Mouse (Mus musculus): ENCODE data around the gene Slc9a1. TPM values are rescaled to one million over a fixed set of nuclear protein-coding genes. Genes with fewer than 3 reads are reported as not detected.

Gene Slc9a1
- polyA plus RNA-seq, 1 experiment from 2014 or later, result 1.8 TPM

GRCm38 (mm10) chr4:133468080-133468479 lies 98.6 kb downstream of the Slc9a1 start:
- DNase-seq (peak; percentile 79), ATAC-seq (peak; percentile 78)
- WGBS (ENCODE audit: insufficient replicate concordance), result 0% methylated on average over 20 of the region's 27 CpGs
- H3K4me3 ChIP-seq (ENCODE audit: low read depth, low read length), result peak overlapping the region; percentile 49
- H3K9ac ChIP-seq (replicated peaks), result 0 out of 2 replicates have a peak overlapping the region, but pooled peaks have one; percentile 16
- TF ChIP-seq EP300 (IDR thresholded peaks at IDR 0.05; ENCODE audit: low read depth) (no peak), CTCF (IDR thresholded peaks at IDR 0.05; ENCODE audit: low read depth) (no peak)
- peaks cover 14% of the 10 kb centered on the region for H3K27me3 ChIP-seq (ENCODE audit: insufficient read depth, low read length)
- peaks cover 11% of the 10 kb centered on the region for H3K4me1 ChIP-seq (ENCODE audit: insufficient read depth)
- peak overlapping the region; percentile 88 for H3K4me2 ChIP-seq (ENCODE audit: low read depth, low read length)
- no peak overlapping the region for H3K27ac ChIP-seq (ENCODE audit: low read depth)
- no peaks in the 10 kb centered on the region for H3K36me3 ChIP-seq (replicated peaks; ENCODE audit: insufficient read depth, low read length)
- H3K9me3 ChIP-seq (ENCODE audit: low read length), result peaks cover 4% of the 10 kb centered on the region; the same call in 1 of the 2 replicates

GRCm38 (mm10) chr4:133469122-133469521 lies 99.6 kb downstream of the Slc9a1 start:
- WGBS (ENCODE audit: insufficient replicate concordance), result 25% methylated on average over 12 of the region's 12 CpGs
- no peak overlapping the region for H3K4me2 ChIP-seq (ENCODE audit: low read depth, low read length)

GRCm38 (mm10) chr4:133471135-133471821 lies 101.8 kb downstream of the Slc9a1 start:
- peak; percentile 21; the same call in 1 of the 2 replicates for TF ChIP-seq CTCF (IDR thresholded peaks at IDR 0.05; ENCODE audit: low read depth)
- no peak for TF ChIP-seq EP300 (IDR thresholded peaks at IDR 0.05; ENCODE audit: low read depth)
- ATAC-seq, result no peak
- WGBS (ENCODE audit: insufficient replicate concordance), result 69% methylated on average over 7 of the region's 7 CpGs
- Histone ChIP-seq H3K9ac (replicated peaks) (no peak overlapping the region), H3K4me3 (ENCODE audit: low read depth, low read length) (no peak overlapping the region), H3K27ac (ENCODE audit: low read depth) (no peak overlapping the region), H3K4me2 (ENCODE audit: low read depth, low read length) (no peak overlapping the region), H3K27me3 (ENCODE audit: insufficient read depth, low read length) (peaks cover 27% of the 10 kb centered on the region), H3K36me3 (replicated peaks; ENCODE audit: insufficient read depth, low read length) (no peaks in the 10 kb centered on the region), H3K9me3 (ENCODE audit: low read length) (peaks cover 4% of the 10 kb centered on the region; the same call in 1 of the 2 replicates), H3K4me1 (ENCODE audit: insufficient read depth) (peaks cover 11% of the 10 kb centered on the region)
- DNase-seq, result no peak

More at GRCm38 (mm10) chr4:133469122-133469521, 99.6 kb downstream of the Slc9a1 start:
- Histone ChIP-seq H3K36me3 (replicated peaks; ENCODE audit: insufficient read depth, low read length) (no peaks in the 10 kb centered on the region), H3K27me3 (ENCODE audit: insufficient read depth, low read length) (peaks cover 14% of the 10 kb centered on the region), H3K9ac (replicated peaks) (no peak overlapping the region), H3K9me3 (ENCODE audit: low read length) (peaks cover 4% of the 10 kb centered on the region; the same call in 1 of the 2 replicates), H3K4me3 (ENCODE audit: low read depth, low read length) (no peak overlapping the region), H3K4me1 (ENCODE audit: insufficient read depth) (peaks cover 11% of the 10 kb centered on the region), H3K27ac (ENCODE audit: low read depth) (no peak overlapping the region)
- TF ChIP-seq CTCF (IDR thresholded peaks at IDR 0.05; ENCODE audit: low read depth) (no peak), EP300 (IDR thresholded peaks at IDR 0.05; ENCODE audit: low read depth) (no peak)
- no peak for DNase-seq
- no peak for ATAC-seq

Small RNA genes within 50 kb of the gene (microRNA-seq; reads per million reads assigned to microRNA genes)
- not detected for gene Mir5122

Other genes starting within 250 kb of the Slc9a1 start
- gene Wasf2, start 239.2 kb upstream of the Slc9a1 start, polyA plus RNA-seq (2015; fragmentation: Nextera tagmentation; extraction: Ambion mirVana), result 35.8 and 43.1 TPM in 2 replicates
- 0.25 and 0.39 TPM in 2 replicates for gene Cd164l2, start 157.6 kb upstream of the Slc9a1 start, polyA plus RNA-seq (2015; fragmentation: Nextera tagmentation; extraction: Ambion mirVana)
- gene Gpr3, start 157.2 kb upstream of the Slc9a1 start, polyA plus RNA-seq (2015; fragmentation: Nextera tagmentation; extraction: Ambion mirVana), result not detected in 2 replicates
- 1.2 and 1.3 TPM in 2 replicates for gene Map3k6, start 128.9 kb upstream of the Slc9a1 start, polyA plus RNA-seq (2015; fragmentation: Nextera tagmentation; extraction: Ambion mirVana)
- gene Sytl1, start 106.6 kb upstream of the Slc9a1 start, polyA plus RNA-seq (2015; fragmentation: Nextera tagmentation; extraction: Ambion mirVana), result 1.0 and 1.3 TPM in 2 replicates
- gene Tmem222, start 91.9 kb upstream of the Slc9a1 start, polyA plus RNA-seq (2015; fragmentation: Nextera tagmentation; extraction: Ambion mirVana), result 29.6 and 30.8 TPM in 2 replicates
- 5.3 and 5.5 TPM in 2 replicates for gene Wdtc1, start 16.2 kb upstream of the Slc9a1 start, polyA plus RNA-seq (2015; fragmentation: Nextera tagmentation; extraction: Ambion mirVana)
- 0.07 and 0.08 TPM in 2 replicates for gene Tent5b, start 110.4 kb downstream of the Slc9a1 start, polyA plus RNA-seq (2015; fragmentation: Nextera tagmentation; extraction: Ambion mirVana)
- 0.34 TPM in 1 of 2 replicates, not detected in the other for gene Trnp1, start 128.8 kb downstream of the Slc9a1 start, polyA plus RNA-seq (2015; fragmentation: Nextera tagmentation; extraction: Ambion mirVana)
- gene Kdf1, start 149.3 kb downstream of the Slc9a1 start, polyA plus RNA-seq (2015; fragmentation: Nextera tagmentation; extraction: Ambion mirVana), result 5.5 and 5.9 TPM in 2 replicates
- 118 and 129 TPM in 2 replicates for gene Nudc, start 176.3 kb downstream of the Slc9a1 start, polyA plus RNA-seq (2015; fragmentation: Nextera tagmentation; extraction: Ambion mirVana)
- 32.7 and 44.1 TPM in 2 replicates for gene Nr0b2, start 183.7 kb downstream of the Slc9a1 start, polyA plus RNA-seq (2015; fragmentation: Nextera tagmentation; extraction: Ambion mirVana)
- gene Gpatch3, start 205.0 kb downstream of the Slc9a1 start, polyA plus RNA-seq (2015; fragmentation: Nextera tagmentation; extraction: Ambion mirVana), result 4.5 and 5.3 TPM in 2 replicates
- 10.2 and 10.9 TPM in 2 replicates for gene Gpn2, start 214.7 kb downstream of the Slc9a1 start, polyA plus RNA-seq (2015; fragmentation: Nextera tagmentation; extraction: Ambion mirVana)
- 0.40 and 0.59 TPM in 2 replicates for gene Sfn, start 232.5 kb downstream of the Slc9a1 start, polyA plus RNA-seq (2015; fragmentation: Nextera tagmentation; extraction: Ambion mirVana)